Mouse (Mus musculus) MEL (cell line): Measurements from ENCODE around the gene Zfp68.

Experiments
- E2F4 ChIP-seq: IDR thresholded peaks from 2 replicates; pipeline ENCODE4 v1.6.1; 2011; ENCODE audit warnings: low read depth, low read length, improper control_type of control experiment, borderline replicate concordance
- ELF1 ChIP-seq: IDR thresholded peaks from 2 replicates; pipeline ENCODE4 v1.6.1; 2014; ENCODE audit warnings: low read depth, mild to moderate bottlenecking, inconsistent platforms, low read length, improper control_type of control experiment, moderate library complexity
- ZNF384 ChIP-seq: IDR thresholded peaks from 2 replicates; pipeline ENCODE4 v1.6.1; 2012; ENCODE audit warnings: low read depth, mild to moderate bottlenecking, inconsistent platforms, low read length, improper control_type of control experiment

GRCm38 (mm10) chr5:138587396-138587795, 32.2 kb downstream of the Zfp68 start:
- TF ChIP-seq ELF1: no peak
- TF ChIP-seq ZNF384: no peak
- TF ChIP-seq E2F4: no peak
